Mouse (Mus musculus): ENCODE data around the gene Cyb561a3. TPM values are rescaled to one million over a fixed set of nuclear protein-coding genes. Genes with fewer than 3 reads are reported as not detected.
A peak's percentile ranks its signal among the peaks of the same experiment; 100 is the strongest.

Cyb561a3 gene
- polyA plus RNA-seq, 1 experiment: 44.1 TPM

GRCm38 (mm10) chr19:10560108-10560507, 16.9 kb upstream of the Cyb561a3 start:
- 40% methylated on average over 5 of the region's 5 CpGs for WGBS
- peak; percentile 37 for DNase-seq
- H3K36me3 ChIP-seq (ENCODE audit: control insufficient read depth, insufficient read depth, low read length): no peaks in the 10 kb centered on the region
- no peak overlapping the region for H3K27ac ChIP-seq (ENCODE audit: insufficient read depth, low read depth, low read length)
- H3K27me3 ChIP-seq (replicated peaks; ENCODE audit: control insufficient read depth, insufficient read depth, low read length): no peaks in the 10 kb centered on the region
- peaks cover 6% of the 10 kb centered on the region for H3K4me1 ChIP-seq (ENCODE audit: control insufficient read depth, insufficient read depth, low read length)
- TF ChIP-seq POLR2A (IDR thresholded peaks at IDR 0.05; ENCODE audit: low read depth, low read length) (no peak), CTCF (conservative IDR thresholded peaks at IDR 0.05; ENCODE audit: insufficient read depth, insufficient read length, low read depth, low read length) (peak; percentile 32; the same call in 1 of the 2 replicates)
- no peak overlapping the region for H3K4me3 ChIP-seq (ENCODE audit: insufficient read depth, low read depth, low read length)

GRCm38 (mm10) chr19:10561558-10562314, 15.2 kb upstream of the Cyb561a3 start:
- Histone ChIP-seq H3K4me1 (ENCODE audit: control insufficient read depth, insufficient read depth, low read length) (no peaks in the 10 kb centered on the region), H3K36me3 (ENCODE audit: control insufficient read depth, insufficient read depth, low read length) (no peaks in the 10 kb centered on the region), H3K27me3 (replicated peaks; ENCODE audit: control insufficient read depth, insufficient read depth, low read length) (no peaks in the 10 kb centered on the region), H3K27ac (ENCODE audit: insufficient read depth, low read depth, low read length) (peak overlapping the region; percentile 49), H3K4me3 (ENCODE audit: insufficient read depth, low read depth, low read length) (no peak overlapping the region)
- WGBS: 59% methylated on average over 6 of the region's 6 CpGs
- peak; percentile 41 for DNase-seq
- TF ChIP-seq POLR2A (IDR thresholded peaks at IDR 0.05; ENCODE audit: low read depth, low read length) (no peak), CTCF (conservative IDR thresholded peaks at IDR 0.05; ENCODE audit: insufficient read depth, insufficient read length, low read depth, low read length) (no peak)

- Histone ChIP-seq H3K36me3 (ENCODE audit: control insufficient read depth, insufficient read depth, low read length) (no peaks in the 10 kb centered on the region), H3K4me3 (ENCODE audit: insufficient read depth, low read depth, low read length) (no peak overlapping the region), H3K4me1 (ENCODE audit: control insufficient read depth, insufficient read depth, low read length) (no peaks in the 10 kb centered on the region), H3K27me3 (replicated peaks; ENCODE audit: control insufficient read depth, insufficient read depth, low read length) (no peaks in the 10 kb centered on the region), H3K27ac (ENCODE audit: insufficient read depth, low read depth, low read length) (peak overlapping the region; percentile 49; the same call in 1 of the 2 replicates)
- no peak for DNase-seq
- WGBS: 72% methylated on average over 5 of the region's 5 CpGs
- TF ChIP-seq CTCF (conservative IDR thresholded peaks at IDR 0.05; ENCODE audit: insufficient read depth, insufficient read length, low read depth, low read length) (no peak), POLR2A (IDR thresholded peaks at IDR 0.05; ENCODE audit: low read depth, low read length) (no peak)
These were observed 14.6 kb upstream of the Cyb561a3 start for GRCm38 (mm10) chr19:10562351-10562750.

GRCm38 (mm10) chr19:10564278-10564677, 12.7 kb upstream of the Cyb561a3 start:
- no peak for TF ChIP-seq CTCF (conservative IDR thresholded peaks at IDR 0.05; ENCODE audit: insufficient read depth, insufficient read length, low read depth, low read length)
- no peak for TF ChIP-seq POLR2A (IDR thresholded peaks at IDR 0.05; ENCODE audit: low read depth, low read length)
- DNase-seq: no peak
- Histone ChIP-seq H3K27me3 (replicated peaks; ENCODE audit: control insufficient read depth, insufficient read depth, low read length) (no peaks in the 10 kb centered on the region), H3K36me3 (ENCODE audit: control insufficient read depth, insufficient read depth, low read length) (no peaks in the 10 kb centered on the region), H3K4me3 (ENCODE audit: insufficient read depth, low read depth, low read length) (no peak overlapping the region), H3K4me1 (ENCODE audit: control insufficient read depth, insufficient read depth, low read length) (no peaks in the 10 kb centered on the region), H3K27ac (ENCODE audit: insufficient read depth, low read depth, low read length) (no peak overlapping the region)
- 84% methylated on average over 6 of the region's 6 CpGs for WGBS

- 55% methylated on average over 4 of the region's 4 CpGs for WGBS
- Histone ChIP-seq H3K27me3 (replicated peaks; ENCODE audit: control insufficient read depth, insufficient read depth, low read length) (no peaks in the 10 kb centered on the region), H3K27ac (ENCODE audit: insufficient read depth, low read depth, low read length) (no peak overlapping the region), H3K36me3 (ENCODE audit: control insufficient read depth, insufficient read depth, low read length) (no peaks in the 10 kb centered on the region), H3K4me1 (ENCODE audit: control insufficient read depth, insufficient read depth, low read length) (no peaks in the 10 kb centered on the region), H3K4me3 (ENCODE audit: insufficient read depth, low read depth, low read length) (no peak overlapping the region)
- TF ChIP-seq CTCF (conservative IDR thresholded peaks at IDR 0.05; ENCODE audit: insufficient read depth, insufficient read length, low read depth, low read length) (no peak), POLR2A (IDR thresholded peaks at IDR 0.05; ENCODE audit: low read depth, low read length) (no peak)
- no peak for DNase-seq
These were observed 11.8 kb upstream of the Cyb561a3 start for GRCm38 (mm10) chr19:10565217-10565616.

- Histone ChIP-seq H3K27me3 (replicated peaks; ENCODE audit: control insufficient read depth, insufficient read depth, low read length) (no peaks in the 10 kb centered on the region), H3K27ac (ENCODE audit: insufficient read depth, low read depth, low read length) (no peak overlapping the region), H3K36me3 (ENCODE audit: control insufficient read depth, insufficient read depth, low read length) (peaks cover 2% of the 10 kb centered on the region; the same call in 1 of the 2 replicates), H3K4me3 (ENCODE audit: insufficient read depth, low read depth, low read length) (no peak overlapping the region), H3K4me1 (ENCODE audit: control insufficient read depth, insufficient read depth, low read length) (no peaks in the 10 kb centered on the region)
- TF ChIP-seq POLR2A (IDR thresholded peaks at IDR 0.05; ENCODE audit: low read depth, low read length) (no peak), CTCF (conservative IDR thresholded peaks at IDR 0.05; ENCODE audit: insufficient read depth, insufficient read length, low read depth, low read length) (no peak)
- WGBS: 95% methylated on average over 6 of the region's 6 CpGs
- no peak for DNase-seq
These were observed 7.3 kb upstream of the Cyb561a3 start for GRCm38 (mm10) chr19:10569627-10570026.

GRCm38 (mm10) chr19:10580102-10580501, 3.1 kb downstream of the Cyb561a3 start:
- no peak for DNase-seq
- Histone ChIP-seq H3K36me3 (ENCODE audit: control insufficient read depth, insufficient read depth, low read length) (no peaks in the 10 kb centered on the region), H3K4me3 (ENCODE audit: insufficient read depth, low read depth, low read length) (no peak overlapping the region), H3K4me1 (ENCODE audit: control insufficient read depth, insufficient read depth, low read length) (peaks cover 3% of the 10 kb centered on the region; the same call in 1 of the 2 replicates), H3K27me3 (replicated peaks; ENCODE audit: control insufficient read depth, insufficient read depth, low read length) (no peaks in the 10 kb centered on the region), H3K27ac (ENCODE audit: insufficient read depth, low read depth, low read length) (no peak overlapping the region)
- WGBS: 86% methylated on average over 3 of the region's 3 CpGs
- no peak for TF ChIP-seq CTCF (conservative IDR thresholded peaks at IDR 0.05; ENCODE audit: insufficient read depth, insufficient read length, low read depth, low read length)
- no peak for TF ChIP-seq POLR2A (IDR thresholded peaks at IDR 0.05; ENCODE audit: low read depth, low read length)
